In the genomic region with DNA sequence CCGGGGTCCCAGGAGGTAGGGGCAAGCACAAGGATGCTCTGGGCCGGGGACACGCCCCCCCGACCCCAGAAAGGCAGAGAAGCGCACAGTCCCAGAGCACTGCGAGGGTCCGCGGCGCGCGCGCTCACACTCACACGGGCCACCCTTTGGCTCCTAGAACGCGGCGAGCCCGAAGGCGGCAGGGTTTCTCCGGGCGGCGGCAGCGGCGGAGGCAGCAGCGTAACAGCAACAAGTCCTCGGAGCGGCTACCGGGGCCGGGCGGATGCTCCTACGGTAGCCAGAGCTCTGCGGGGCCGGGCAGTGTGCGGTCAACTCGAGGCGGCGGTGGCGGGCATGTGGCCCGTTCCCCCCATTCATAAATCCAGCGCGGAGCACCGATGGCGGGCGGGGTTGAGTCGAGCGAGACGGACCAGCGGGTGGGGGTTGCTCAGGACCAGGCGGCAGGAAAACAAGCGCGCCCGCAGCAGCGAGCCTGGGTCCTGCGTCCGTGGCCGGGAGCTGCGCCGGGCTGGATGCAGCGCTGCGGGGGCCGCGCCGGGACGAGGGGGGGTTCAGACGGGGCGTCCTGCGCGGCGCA, we compare ENCODE assay signal across 8 mouse cellular contexts. TPM values are rescaled to one million over a fixed set of nuclear protein-coding genes. Genes with fewer than 3 reads are reported as not detected.
A peak's percentile ranks its signal among the peaks of the same experiment; 100 is the strongest.
DNase-seq lines count a peak whose midpoint lies in the region; ATAC-seq and TF ChIP-seq lines count a peak whose summit lies in the region.

Kcnc4 (minus strand) TSS at position 357 of the 577 bp plus-strand sequence.

- no peak for TF ChIP-seq CTCF in layer of hippocampus, adult 2 months (conservative IDR thresholded peaks at IDR 0.05)
- no peak for TF ChIP-seq CTCF in heart, postnatal 0 days (IDR thresholded peaks at IDR 0.05; ENCODE audit: low read depth)

- TF ChIP-seq EP300 in heart, postnatal 0 days (IDR thresholded peaks at IDR 0.05; ENCODE audit: low read depth) = no peak

- 1% methylated on average over 68 of the region's 68 CpGs for WGBS in embryonic facial prominence, embryonic 10.5 days
- WGBS in heart, postnatal 0 days = 0% methylated on average over 66 of the region's 68 CpGs

- no peaks in the 10 kb centered on the region for H3K9me3 ChIP-seq in embryonic facial prominence, embryonic 10.5 days
- no peaks in the 10 kb centered on the region for H3K9me3 ChIP-seq in heart, postnatal 0 days (replicated peaks; ENCODE audit: control insufficient read depth, low read length)

- H3K4me1 ChIP-seq in embryonic facial prominence, embryonic 10.5 days = peaks cover 39% of the 10 kb centered on the region
- H3K4me1 ChIP-seq in heart, postnatal 0 days (ENCODE audit: control insufficient read depth, insufficient read depth) = no peaks in the 10 kb centered on the region; the same call in 1 of the 2 replicates

- no peak for DNase-seq in layer of hippocampus, adult 2 months (ENCODE audit: low spot score in 2 of 2)
- DNase-seq in layer of hippocampus, adult 11-12 months (ENCODE audit: low spot score) = no peak
- DNase-seq in adrenal gland, adult 2 months = peak; percentile 50
- peak; percentile 71 for DNase-seq in embryonic facial prominence, embryonic 10.5 days (ENCODE audit: low spot score)
- no peak for DNase-seq in heart, postnatal 0 days (ENCODE audit: low spot score)
- peak; percentile 51 to 72 for DNase-seq in left cerebral cortex, postnatal 36 days (ENCODE audit: low spot score in 2 of 2)
- DNase-seq in retina, postnatal 1 day = peak; percentile 51

- H3K9ac ChIP-seq in heart, postnatal 0 days (replicated peaks; ENCODE audit: low read depth, low read length) = no peak within 1 kb of the TSS

- peak; percentile 24 for ATAC-seq in heart, postnatal 0 days (ENCODE audit: insufficient read depth, low read depth)
- ATAC-seq in erythroid progenitor cell, adult 5-6 weeks (replicated peaks; ENCODE audit: low FRiP score, poor library complexity, severe bottlenecking) = no peak

- peak within 1 kb of the TSS; percentile 78 for H3K4me2 ChIP-seq in heart, postnatal 0 days (ENCODE audit: low read depth, low read length)

- peaks cover 100% of the 10 kb centered on the region for H3K27me3 ChIP-seq in embryonic facial prominence, embryonic 10.5 days (replicated peaks; ENCODE audit: low read depth, poor library complexity, severe bottlenecking)
- H3K27me3 ChIP-seq in heart, postnatal 0 days (ENCODE audit: control insufficient read depth, insufficient read depth, low read length) = peaks cover 96% of the 10 kb centered on the region

- H3K36me3 ChIP-seq in embryonic facial prominence, embryonic 10.5 days (replicated peaks) = no peaks in the 10 kb centered on the region
- H3K36me3 ChIP-seq in heart, postnatal 0 days (replicated peaks; ENCODE audit: control insufficient read depth, insufficient read depth, low read length) = no peaks in the 10 kb centered on the region

- H3K27ac ChIP-seq in layer of hippocampus, adult 2 months = peak within 1 kb of the TSS; percentile 90
- peak within 1 kb of the TSS; percentile 44; the same call in 1 of the 2 replicates for H3K27ac ChIP-seq in embryonic facial prominence, embryonic 10.5 days (replicated peaks)
- H3K27ac ChIP-seq in heart, postnatal 0 days (ENCODE audit: low read depth) = no peak within 1 kb of the TSS

- peak within 1 kb of the TSS; percentile 73 for H3K4me3 ChIP-seq in layer of hippocampus, adult 2 months
- peak within 1 kb of the TSS; percentile 65 for H3K4me3 ChIP-seq in embryonic facial prominence, embryonic 10.5 days
- H3K4me3 ChIP-seq in heart, postnatal 0 days (ENCODE audit: low read depth, low read length) = peak within 1 kb of the TSS; percentile 51

- intact Hi-C loops in left cerebral cortex, postnatal 36 days (cut with DNase I) = loop anchor here (5.0 kb wide), 1 partner anchor 47 kb away; no protein-coding TSS in a partner anchor

RNA-seq across cellular contexts. Expression of gene Kcnc4, which starts in this region (rescaled TPM):
- total RNA-seq in layer of hippocampus, adult 2 months (2021) = 10 to 100 TPM; 59.1 to 62.3 TPM
- total RNA-seq in adrenal gland, adult 2 months (2021) = 10 to 100 TPM in 1 of 2 experiments, 1 to 10 TPM in 1; 7.4 to 13.6 TPM
- 8.6 and 10.0 TPM in 2 replicates for polyA plus RNA-seq in adrenal gland, adult 2 months (2012; rRNA removed)
- 0.32 and 0.33 TPM in 2 replicates for polyA plus RNA-seq in embryonic facial prominence, embryonic 10.5 days (2016; fragmentation: Nextera tagmentation; extraction: Ambion mirVana)
- total RNA-seq in heart, postnatal 0 days (2014; rRNA removed; ENCODE audit: low replicate concordance) = 0.04 and 0.15 TPM in 2 replicates
- 0.10 and 0.20 TPM in 2 replicates for polyA plus RNA-seq in heart, postnatal 0 days (2015; fragmentation: Nextera tagmentation; extraction: Ambion mirVana)
- total RNA-seq in left cerebral cortex, postnatal 36 days (2021) = 10 to 100 TPM; 65.5 to 73.0 TPM
- total RNA-seq in erythroid progenitor cell, adult 5-6 weeks (2015; ENCODE audit: low replicate concordance) = not detected in 2 replicates
- not detected in 2 replicates for total RNA-seq in erythroid progenitor cell, adult 5-6 weeks (2017; ENCODE audit: low replicate concordance)

Comparison
In these comparisons a context has a peak if more than half of its experiments do, and no peak if none do; other contexts are left out.
1. Peak in DNase-seq, H3K4me3 ChIP-seq and H3K27ac ChIP-seq in embryonic facial prominence, embryonic 10.5 days; RNA of the gene not detected or under 1 TPM.
2. Peak in ATAC-seq, H3K4me3 ChIP-seq and H3K4me2 ChIP-seq in heart, postnatal 0 days; RNA of the gene not detected or under 1 TPM.
3. DNase-seq: peak in adrenal gland, adult 2 months (single experiment), left cerebral cortex, postnatal 36 days (2 of 2) and retina, postnatal 1 day (single experiment); none in layer of hippocampus, adult 2 months (0 of 2), layer of hippocampus, adult 11-12 months (single experiment) and heart, postnatal 0 days (single experiment).
4. Peak in every context shown above with its lines, with median percentiles within 50 percentile points of each other: H3K4me3 ChIP-seq.